In genomic region chr4:123013949-123014406, GRCm38 (mm10) we compare ENCODE assay signal across 8 mouse cellular contexts. TPM values are rescaled to one million over a fixed set of nuclear protein-coding genes. Genes with fewer than 3 reads are reported as not detected.
DNase-seq lines count a peak whose midpoint lies in the region; ATAC-seq lines count a peak whose summit lies in the region.

No protein-coding gene starts in this region.

- peaks cover 57% of the 10 kb centered on the region for H3K4me1 ChIP-seq in forebrain, embryonic 12.5 days

- WGBS in forebrain, embryonic 12.5 days, result 14% methylated on average over 3 of the region's 3 CpGs

- H3K27ac ChIP-seq in forebrain, embryonic 12.5 days, result peak overlapping the region; percentile 97

- peak; percentile 22 for DNase-seq in CD4-positive, CD25-positive, alpha-beta regulatory T cell, adult 2 months (ENCODE audit: low read depth, low spot score)
- peak; percentile 47 to 71 for DNase-seq in left cerebral cortex, adult 8-10 months (ENCODE audit: low spot score in 2 of 2)
- no peak for DNase-seq in kidney, adult 11 months
- DNase-seq in kidney, adult 18-20 months, result no peak
- no peak for DNase-seq in adrenal gland, postnatal 10 days

- H3K36me3 ChIP-seq in forebrain, embryonic 12.5 days (replicated peaks), result peaks cover 4% of the 10 kb centered on the region; the same call in 1 of the 2 replicates

- no peaks in the 10 kb centered on the region for H3K27me3 ChIP-seq in forebrain, embryonic 12.5 days

- no peak overlapping the region for H3K9ac ChIP-seq in forebrain, embryonic 12.5 days

- 0 out of 2 replicates have a peak overlapping the region, but pooled peaks have one; percentile 16 for H3K4me3 ChIP-seq in forebrain, embryonic 12.5 days (replicated peaks)

- no peak for ATAC-seq in CD4-positive, CD25-positive, alpha-beta regulatory T cell, adult 4 months
- peak; percentile 83 for ATAC-seq in forebrain, embryonic 12.5 days (ENCODE audit: low FRiP score)
- peak; percentile 78 for ATAC-seq in neutrophil, adult 5-6 weeks (ENCODE audit: extremely low read depth, insufficient number of reproducible peaks, low FRiP score, poor library complexity, severe bottlenecking)

- H3K4me2 ChIP-seq in forebrain, embryonic 12.5 days, result peak overlapping the region; percentile 43

- no peaks in the 10 kb centered on the region for H3K9me3 ChIP-seq in forebrain, embryonic 12.5 days

RNA-seq across cellular contexts. Expression of gene Trit1, which starts 2.4 kb away (rescaled TPM):
- polyA plus RNA-seq in CD4-positive, CD25-positive, alpha-beta regulatory T cell, adult 4 months (2017; shearing (Covaris generic)), result 10 to 100 TPM; 16.0 to 21.2 TPM
- 29.3 and 29.7 TPM in 2 replicates for polyA plus RNA-seq in forebrain, embryonic 12.5 days (2016; fragmentation: Nextera tagmentation; extraction: Ambion mirVana)
- total RNA-seq in left cerebral cortex, adult 8-10 months (2022), result 10 to 100 TPM; 16.0 to 20.3 (median 18.8) TPM
- 23.5 and 35.2 TPM in 2 replicates for total RNA-seq in neutrophil, adult 5-6 weeks (2017)
- 10 to 100 TPM; 19.7 to 22.7 TPM for total RNA-seq in adrenal gland, postnatal 10 days (2021)

RNA-seq across cellular contexts. Expression of gene Mycl, which starts 18.5 kb away (rescaled TPM):
- not detected for polyA plus RNA-seq in CD4-positive, CD25-positive, alpha-beta regulatory T cell, adult 4 months (2017; shearing (Covaris generic))
- polyA plus RNA-seq in forebrain, embryonic 12.5 days (2016; fragmentation: Nextera tagmentation; extraction: Ambion mirVana), result 84.0 and 84.3 TPM in 2 replicates
- 10 to 100 TPM; 12.1 to 13.1 (median 12.4) TPM for total RNA-seq in left cerebral cortex, adult 8-10 months (2022)
- total RNA-seq in neutrophil, adult 5-6 weeks (2017), result 0.37 and 0.70 TPM in 2 replicates
- total RNA-seq in adrenal gland, postnatal 10 days (2021), result 1 to 10 TPM; 3.6 to 5.6 TPM

RNA-seq across cellular contexts. Expression of gene Mfsd2a, which starts 53.0 kb away (rescaled TPM):
- 1 to 10 TPM in 1 of 2 experiments, under 1 TPM in 1; 0.93 to 1.5 TPM for polyA plus RNA-seq in CD4-positive, CD25-positive, alpha-beta regulatory T cell, adult 4 months (2017; shearing (Covaris generic))
- 21.7 TPM in 2 replicates for polyA plus RNA-seq in forebrain, embryonic 12.5 days (2016; fragmentation: Nextera tagmentation; extraction: Ambion mirVana)
- 10 to 100 TPM; 16.4 to 24.8 (median 20.1) TPM for total RNA-seq in left cerebral cortex, adult 8-10 months (2022)
- 0.58 and 0.86 TPM in 2 replicates for total RNA-seq in neutrophil, adult 5-6 weeks (2017)
- 10 to 100 TPM in 1 of 2 experiments, under 1 TPM in 1; 0.58 to 19.2 TPM for total RNA-seq in adrenal gland, postnatal 10 days (2021)

Comparison
In these comparisons a context has a peak if more than half of its experiments do, and no peak if none do; other contexts are left out.
1. DNase-seq: peak in CD4-positive, CD25-positive, alpha-beta regulatory T cell, adult 2 months (single experiment) and left cerebral cortex, adult 8-10 months (2 of 2); none in kidney, adult 11 months (single experiment), kidney, adult 18-20 months (single experiment) and adrenal gland, postnatal 10 days (single experiment).